Mouse (Mus musculus): ENCODE data around the gene Map6.

DNA sequence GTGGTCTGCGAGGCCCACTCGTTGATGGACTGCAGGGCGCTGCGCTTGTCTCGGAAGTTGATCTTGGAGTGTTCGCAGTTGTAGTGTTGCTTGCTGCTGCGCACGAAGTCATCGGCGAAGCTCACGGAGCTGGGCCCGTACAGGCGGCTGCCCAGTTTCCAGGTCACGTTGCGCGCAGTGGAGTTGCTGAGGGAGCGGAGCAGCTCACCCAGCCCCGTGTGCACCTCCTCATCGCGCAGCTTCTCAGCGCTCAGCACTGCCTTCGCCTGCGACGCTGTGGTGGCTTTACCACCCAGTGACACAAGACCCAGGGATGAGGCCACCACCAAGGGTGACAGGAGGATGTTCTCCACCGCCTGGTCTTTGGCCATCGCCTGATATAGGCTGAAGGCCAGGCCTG, 81.6 kb downstream of the Map6 start:
- TF ChIP-seq POLR2A (IDR thresholded peaks at IDR 0.05; ENCODE audit: insufficient read length, low read depth) (peak; percentile 74), MYOD1 (IDR thresholded peaks at IDR 0.05; ENCODE audit: control insufficient read depth in 1 of 3, insufficient read length in 2 of 3, low read depth in 2 of 3) (no peak), MAX (IDR thresholded peaks at IDR 0.05; ENCODE audit: low read depth) (no peak), CEBPB (IDR thresholded peaks at IDR 0.05; ENCODE audit: insufficient read depth, poor library complexity, severe bottlenecking) (no peak), USF1 (IDR thresholded peaks at IDR 0.05; ENCODE audit: low read depth) (no peak), TCF12 (IDR thresholded peaks at IDR 0.05; ENCODE audit: insufficient read depth, poor library complexity, severe bottlenecking) (no peak), E2F4 (IDR thresholded peaks at IDR 0.05; ENCODE audit: insufficient read depth) (no peak), MYOG (IDR thresholded peaks at IDR 0.05; ENCODE audit: control insufficient read depth in 1 of 3, insufficient read depth in 1 of 3, insufficient read length in 2 of 3, low read depth in 2 of 3) (no peak), POLR2AphosphoS2 (IDR thresholded peaks at IDR 0.05; ENCODE audit: insufficient read length, low read depth) (no peak), REST (IDR thresholded peaks at IDR 0.05; ENCODE audit: insufficient read depth, insufficient read length) (no peak)

Measured in myocyte (in vitro differentiated cells).